Mouse (Mus musculus) retina, postnatal 7 days (tissue): ENCODE results near the gene Nrm.

Source experiments
- DNase-seq: peaks from one replicate; pipeline ENCODE4 v3.0.0-alpha.2; 2012; ENCODE audit warnings: low read depth, low spot score

Nrm gene

GRCm38 (mm10) chr17:35866911-35867890 is 6.1 kb downstream of the Nrm start:
- DNase-seq, result no peak

GRCm38 (mm10) chr17:35868165-35868820 is 7.2 kb downstream of the Nrm start:
- DNase-seq, result no peak

GRCm38 (mm10) chr17:35868961-35869345 is 7.8 kb downstream of the Nrm start:
- DNase-seq, result no peak

- no peak for DNase-seq
These were observed 8.4 kb downstream of the Nrm start for GRCm38 (mm10) chr17:35869346-35870067.

- DNase-seq, result no peak
These were observed 9.2 kb downstream of the Nrm start for GRCm38 (mm10) chr17:35870151-35870883.

- DNase-seq, result no peak
These were observed 10.0 kb downstream of the Nrm start for GRCm38 (mm10) chr17:35870884-35871696.

- DNase-seq, result peak; percentile 79
These were observed 12.8 kb downstream of the Nrm start for GRCm38 (mm10) chr17:35873774-35874519.

GRCm38 (mm10) chr17:35874721-35875120 is 13.6 kb downstream of the Nrm start:
- no peak for DNase-seq

GRCm38 (mm10) chr17:35879245-35880057 is 18.3 kb downstream of the Nrm start, which contains the start of gene Dhx16:
Gene Dhx16 (plus strand): TSS chr17:35879819.
- peak; percentile 93 for DNase-seq

GRCm38 (mm10) chr17:35882924-35883323 is 21.8 kb downstream of the Nrm start:
- DNase-seq, result no peak

- DNase-seq, result no peak
These were observed 22.7 kb downstream of the Nrm start for GRCm38 (mm10) chr17:35883777-35884176.

GRCm38 (mm10) chr17:35887725-35888124 is 26.6 kb downstream of the Nrm start:
- DNase-seq, result no peak

- DNase-seq, result peak; percentile 89
These were observed 35.9 kb downstream of the Nrm start, which contains the start of gene 2310061I04Rik for GRCm38 (mm10) chr17:35896781-35897643. Gene 2310061I04Rik (minus strand): TSS chr17:35897431.

GRCm38 (mm10) chr17:35897644-35898573 is 36.8 kb downstream of the Nrm start:
- DNase-seq, result no peak

GRCm38 (mm10) chr17:35900636-35901035 is 39.5 kb downstream of the Nrm start:
- no peak for DNase-seq

GRCm38 (mm10) chr17:35903343-35903991 is 42.3 kb downstream of the Nrm start:
- DNase-seq, result no peak
